Mouse (Mus musculus): ENCODE data around the gene Klhl34.

Klhl34 gene

DNA sequence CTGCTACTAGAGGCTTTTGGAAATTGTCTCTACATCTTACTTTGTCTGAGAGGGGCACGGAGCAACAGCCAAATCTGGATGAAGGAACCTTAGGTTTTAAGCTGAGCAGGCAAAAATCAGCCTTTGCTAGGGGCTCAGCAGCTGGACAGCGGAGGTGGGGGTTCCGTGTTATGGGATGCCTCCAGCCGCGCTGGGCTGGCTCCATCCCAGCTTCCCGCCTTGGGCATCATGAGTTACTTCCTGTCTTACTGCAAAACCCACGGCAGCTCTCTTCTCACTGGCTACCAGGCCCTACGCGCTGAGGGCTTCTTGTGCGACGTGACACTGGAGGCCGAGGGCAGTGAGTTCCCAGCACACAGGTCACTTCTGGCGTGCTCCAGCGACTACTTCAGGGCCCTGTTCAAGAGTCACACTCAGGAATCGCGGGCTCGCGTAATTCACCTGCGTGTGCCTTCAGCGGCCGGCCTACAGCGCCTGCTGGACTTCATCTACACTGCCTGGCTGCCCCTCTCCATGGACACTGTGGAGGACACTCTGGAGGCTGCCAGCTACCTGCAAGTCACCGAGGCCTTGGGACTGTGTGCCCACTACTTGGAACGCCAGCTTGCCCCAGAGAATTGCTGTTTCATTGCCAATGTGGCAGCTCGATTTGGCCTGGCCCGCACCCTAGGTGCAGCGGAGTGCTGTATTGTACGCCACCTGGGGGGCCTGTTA lies at the start of gene Klhl34:
Gene Klhl34 (plus strand): TSS at position 229 of the 714 bp plus-strand sequence.
- peak; percentile 25 for DNase-seq (ENCODE audit: low spot score)

DNA sequence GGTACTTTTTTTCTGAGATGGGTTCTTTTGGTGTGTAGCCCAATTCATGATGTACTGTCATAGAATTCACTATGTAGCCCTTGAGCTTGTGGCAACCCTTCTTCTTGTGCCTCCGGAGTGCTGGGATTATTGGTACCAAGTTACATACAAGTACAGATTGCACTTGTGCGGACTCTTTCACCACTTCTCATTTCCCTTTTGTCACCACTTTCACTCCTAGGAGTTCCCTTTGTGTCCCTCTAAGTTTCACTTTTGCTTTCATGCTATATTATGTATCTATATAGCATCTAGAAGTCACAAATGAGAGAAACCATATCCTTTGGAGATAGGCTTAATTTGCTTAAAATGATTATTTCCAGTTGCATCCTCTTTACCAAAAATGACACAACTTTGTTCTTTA lies 16.6 kb upstream of the Klhl34 start:
- DNase-seq (ENCODE audit: low spot score) = no peak

DNA sequence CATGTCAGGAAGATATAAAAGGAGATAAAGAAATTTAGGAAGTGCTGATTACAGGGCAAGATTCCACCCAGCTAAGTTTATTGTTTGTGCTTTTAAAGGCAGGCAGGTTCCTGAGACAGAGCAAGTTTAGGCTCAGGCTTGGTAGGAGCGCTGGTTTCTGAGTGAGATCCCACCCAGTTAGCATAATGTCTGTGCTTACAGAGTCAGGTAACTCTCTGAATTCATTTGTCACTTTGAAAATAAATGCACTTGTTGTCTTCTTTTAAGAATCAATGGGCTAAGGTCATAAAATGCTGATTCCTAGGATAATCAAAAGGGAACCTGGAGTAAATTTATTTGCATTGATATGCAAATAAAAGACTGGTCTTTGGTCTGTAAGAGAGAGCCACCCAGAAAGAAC lies 8.5 kb upstream of the Klhl34 start:
- DNase-seq (ENCODE audit: low spot score) = no peak

DNA sequence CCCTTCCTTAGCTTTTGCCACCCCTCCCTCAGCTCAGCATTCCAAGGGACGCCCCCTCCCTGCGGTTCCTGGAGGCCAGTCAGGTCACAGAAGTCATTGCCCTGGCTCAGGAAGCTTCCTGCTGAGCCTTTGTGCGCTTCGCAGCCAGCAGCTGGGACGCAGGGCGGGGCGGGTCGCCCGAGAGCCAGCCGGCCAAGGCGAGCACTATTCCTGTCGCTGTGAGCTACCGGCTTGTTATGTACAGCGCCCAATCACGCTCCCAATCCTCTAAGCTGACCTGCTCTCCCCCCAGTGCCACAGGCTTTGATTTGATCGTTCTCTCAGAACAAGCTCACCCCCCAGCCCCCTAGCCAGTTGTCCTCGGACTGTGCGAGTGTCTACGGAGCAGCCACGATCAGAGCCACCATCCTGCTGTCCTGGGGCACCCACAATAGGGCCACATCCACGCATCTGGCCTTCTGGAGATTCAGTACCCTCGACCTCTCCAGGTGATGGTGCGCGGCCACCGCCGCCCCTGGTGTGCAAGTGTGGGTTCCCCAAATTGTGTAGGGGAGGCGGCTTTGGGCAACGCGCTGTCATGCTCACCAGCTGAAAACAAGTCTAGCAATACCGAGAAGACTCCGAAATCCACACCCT lies 546 bp upstream of the Klhl34 start:
- DNase-seq (ENCODE audit: low spot score) = peak; percentile 55

DNA sequence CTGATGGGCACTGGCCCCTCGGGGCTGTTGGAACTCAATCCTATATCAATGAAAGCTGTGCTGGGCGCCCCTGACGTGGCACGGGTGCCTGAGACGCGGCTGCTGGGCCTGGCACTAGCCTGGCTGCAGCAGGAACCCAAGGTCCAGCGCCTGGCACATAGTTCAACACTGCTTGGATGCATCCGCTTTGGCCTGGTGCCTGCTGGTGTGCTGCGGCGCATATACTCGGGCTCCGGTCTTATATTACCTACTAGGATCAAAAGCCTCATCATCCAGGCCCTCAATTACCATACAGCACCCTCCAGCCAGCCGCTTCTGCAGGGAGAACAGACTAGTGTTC lies 656 bp downstream of the Klhl34 start:
- DNase-seq (ENCODE audit: low spot score) = no peak

DNA sequence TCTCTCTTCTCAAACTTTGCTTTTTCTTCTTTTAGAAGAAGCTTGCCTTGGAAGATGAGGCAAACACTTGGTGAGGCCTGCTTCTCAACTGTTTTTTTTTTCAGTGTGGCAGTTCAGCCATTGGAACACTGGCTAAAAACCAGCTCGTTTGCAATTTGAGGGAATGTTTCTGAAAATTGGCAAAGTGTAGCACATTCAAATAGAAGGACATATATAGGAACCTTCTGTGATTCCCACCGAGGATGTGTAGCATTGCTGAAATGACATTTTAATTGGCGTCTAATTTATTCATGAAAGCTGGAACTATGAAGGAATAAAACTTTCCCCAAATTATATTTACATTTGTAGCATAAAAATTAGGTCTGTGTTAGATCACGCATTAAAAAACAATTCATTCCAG lies 11.7 kb downstream of the Klhl34 start:
- no peak for DNase-seq (ENCODE audit: low spot score)

Measured in retina, embryonic 14.5 days (tissue).